8 mouse cellular contexts compared by ENCODE assay signal in the genomic region with DNA sequence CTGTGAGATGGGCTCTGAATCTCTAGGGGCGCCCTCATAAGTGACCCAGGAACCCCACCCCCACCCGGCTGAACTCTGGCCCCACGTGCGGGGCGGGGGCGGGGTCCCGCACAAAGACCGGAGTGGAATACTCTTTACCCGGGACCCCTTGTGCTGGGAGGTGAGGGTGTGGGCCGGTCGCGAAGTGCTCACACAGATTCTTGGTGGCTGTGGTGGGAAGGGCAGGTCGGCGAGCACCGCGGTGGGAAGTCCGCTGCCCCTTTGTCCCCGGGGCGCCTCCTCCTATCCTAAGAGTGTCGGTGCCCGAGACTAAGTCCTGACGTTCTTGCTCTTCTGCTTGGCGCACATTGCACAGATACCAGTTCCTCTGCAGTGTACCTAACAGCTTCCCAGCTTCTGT. TPM values are rescaled to one million over a fixed set of nuclear protein-coding genes. Genes with fewer than 3 reads are reported as not detected.
DNase-seq lines count a peak whose midpoint lies in the region; ATAC-seq and TF ChIP-seq lines count a peak whose summit lies in the region.

No protein-coding gene starts in this region.

- 0% methylated on average over 23 of the region's 23 CpGs for WGBS in embryonic facial prominence, embryonic 12.5 days
- under 1% methylated on average over 23 of the region's 23 CpGs for WGBS in intestine, embryonic 16.5 days
- WGBS in neural tube, embryonic 13.5 days, result under 1% methylated on average over 20 of the region's 23 CpGs

- H3K36me3 ChIP-seq in embryonic facial prominence, embryonic 12.5 days, result peaks cover 50% of the 10 kb centered on the region
- peaks cover 6% of the 10 kb centered on the region; the same call in 1 of the 2 replicates for H3K36me3 ChIP-seq in intestine, embryonic 16.5 days (ENCODE audit: control insufficient read depth, insufficient read depth, low read length)
- peaks cover 63% of the 10 kb centered on the region for H3K36me3 ChIP-seq in neural tube, embryonic 13.5 days

- intact Hi-C loops in left cerebral cortex, adult 2 months (cut with DNase I), result no loop called here
- intact Hi-C loops in left cerebral cortex, postnatal 36 days (cut with DNase I), result no loop called here
- intact Hi-C loops in gastrocnemius, postnatal 14 days (cut with DNase I; ENCODE audit: low total_unique reads), result no loop called here

- H3K4me1 ChIP-seq in embryonic facial prominence, embryonic 12.5 days, result peaks cover 33% of the 10 kb centered on the region
- H3K4me1 ChIP-seq in intestine, embryonic 16.5 days (ENCODE audit: control insufficient read depth, insufficient read depth, low read length), result peaks cover 49% of the 10 kb centered on the region
- peaks cover 62% of the 10 kb centered on the region for H3K4me1 ChIP-seq in neural tube, embryonic 13.5 days (replicated peaks)

- TF ChIP-seq CTCF in left cerebral cortex, adult 2 months (IDR thresholded peaks at IDR 0.05), result no peak

- ATAC-seq in embryonic facial prominence, embryonic 12.5 days (ENCODE audit: insufficient number of reproducible peaks, insufficient read depth, low FRiP score, low TSS enrichment), result peak; percentile 1; the same call in 1 of the 2 replicates
- peak; percentile 22 for ATAC-seq in intestine, embryonic 16.5 days
- peak; percentile 33 for ATAC-seq in neural tube, embryonic 13.5 days (ENCODE audit: low read depth)

- peak overlapping the region; percentile 95 for H3K27ac ChIP-seq in left cerebral cortex, adult 2 months
- peak overlapping the region; percentile 88 for H3K27ac ChIP-seq in embryonic facial prominence, embryonic 12.5 days
- H3K27ac ChIP-seq in intestine, embryonic 16.5 days (ENCODE audit: low read length), result peak overlapping the region; percentile 72
- H3K27ac ChIP-seq in neural tube, embryonic 13.5 days (replicated peaks), result peak overlapping the region; percentile 84

- H3K27me3 ChIP-seq in embryonic facial prominence, embryonic 12.5 days, result no peaks in the 10 kb centered on the region
- H3K27me3 ChIP-seq in intestine, embryonic 16.5 days (replicated peaks; ENCODE audit: control insufficient read depth, insufficient read depth, low read length), result no peaks in the 10 kb centered on the region
- H3K27me3 ChIP-seq in neural tube, embryonic 13.5 days, result no peaks in the 10 kb centered on the region

- H3K4me2 ChIP-seq in embryonic facial prominence, embryonic 12.5 days (replicated peaks), result peak overlapping the region; percentile 86
- peak overlapping the region; percentile 74 for H3K4me2 ChIP-seq in intestine, embryonic 16.5 days (ENCODE audit: low read depth, low read length)
- peak overlapping the region; percentile 96 for H3K4me2 ChIP-seq in neural tube, embryonic 13.5 days

- peak overlapping the region; percentile 82 for H3K4me3 ChIP-seq in left cerebral cortex, adult 2 months
- peak overlapping the region; percentile 89 for H3K4me3 ChIP-seq in embryonic facial prominence, embryonic 12.5 days
- H3K4me3 ChIP-seq in intestine, embryonic 16.5 days (ENCODE audit: low read length), result peak overlapping the region; percentile 78
- peak overlapping the region; percentile 85 for H3K4me3 ChIP-seq in neural tube, embryonic 13.5 days

- no peak for DNase-seq in left cerebral cortex, adult 2 months (ENCODE audit: extremely low spot score in 1 of 2, low spot score in 2 of 2)
- no peak for DNase-seq in left cerebral cortex, postnatal 36 days (ENCODE audit: low spot score in 2 of 2)
- DNase-seq in spleen, adult 12 weeks (ENCODE audit: low spot score), result no peak
- DNase-seq in gastrocnemius, postnatal 14 days, result no peak
- no peak for DNase-seq in cerebellum, adult 9-11 months

- H3K9ac ChIP-seq in embryonic facial prominence, embryonic 12.5 days, result peak overlapping the region; percentile 84
- H3K9ac ChIP-seq in intestine, embryonic 16.5 days (ENCODE audit: low read depth, low read length), result peak overlapping the region; percentile 85
- peak overlapping the region; percentile 92 for H3K9ac ChIP-seq in neural tube, embryonic 13.5 days

- H3K9me3 ChIP-seq in embryonic facial prominence, embryonic 12.5 days, result no peaks in the 10 kb centered on the region
- no peaks in the 10 kb centered on the region for H3K9me3 ChIP-seq in intestine, embryonic 16.5 days (ENCODE audit: control insufficient read depth, low read length)
- no peaks in the 10 kb centered on the region for H3K9me3 ChIP-seq in neural tube, embryonic 13.5 days

RNA-seq across cellular contexts. Expression of a gene that starts 1.5 kb away (rescaled TPM):
- 10 to 100 TPM; 14.9 TPM for total RNA-seq in left cerebral cortex, adult 2 months (2021)
- total RNA-seq in left cerebral cortex, postnatal 36 days (2021), result 10 to 100 TPM; 11.1 to 12.7 TPM
- 132 and 134 TPM in 2 replicates for polyA plus RNA-seq in embryonic facial prominence, embryonic 12.5 days (2016; fragmentation: Nextera tagmentation; extraction: Ambion mirVana)
- polyA plus RNA-seq in intestine, embryonic 16.5 days (2015; fragmentation: Nextera tagmentation; extraction: Ambion mirVana), result 88.2 and 91.2 TPM in 2 replicates
- polyA plus RNA-seq in neural tube, embryonic 13.5 days (2015; fragmentation: Nextera tagmentation; extraction: Ambion mirVana), result 76.8 and 77.5 TPM in 2 replicates
- 10 to 100 TPM; 12.7 to 14.5 TPM for total RNA-seq in gastrocnemius, postnatal 14 days (2021)

RNA-seq across cellular contexts. Expression of a gene that starts 6.2 kb away (rescaled TPM):
- 10 to 100 TPM; 91.0 to 99.1 TPM for total RNA-seq in left cerebral cortex, adult 2 months (2021)
- 100 to 1,000 TPM in 1 of 2 experiments, 10 to 100 TPM in 1; 91.3 to 106 TPM for total RNA-seq in left cerebral cortex, postnatal 36 days (2021)
- polyA plus RNA-seq in embryonic facial prominence, embryonic 12.5 days (2016; fragmentation: Nextera tagmentation; extraction: Ambion mirVana), result 54.1 and 54.8 TPM in 2 replicates
- polyA plus RNA-seq in intestine, embryonic 16.5 days (2015; fragmentation: Nextera tagmentation; extraction: Ambion mirVana), result 49.6 and 50.6 TPM in 2 replicates
- polyA plus RNA-seq in neural tube, embryonic 13.5 days (2015; fragmentation: Nextera tagmentation; extraction: Ambion mirVana), result 95.3 and 114 TPM in 2 replicates
- 10 to 100 TPM; 21.8 to 23.1 TPM for total RNA-seq in gastrocnemius, postnatal 14 days (2021)

RNA-seq across cellular contexts. Expression of a gene that starts 7.5 kb away (rescaled TPM):
- total RNA-seq in left cerebral cortex, adult 2 months (2021), result 1 to 10 TPM; 6.0 to 8.5 TPM
- total RNA-seq in left cerebral cortex, postnatal 36 days (2021), result 1 to 10 TPM; 4.4 to 6.8 TPM
- 12.2 and 13.2 TPM in 2 replicates for polyA plus RNA-seq in embryonic facial prominence, embryonic 12.5 days (2016; fragmentation: Nextera tagmentation; extraction: Ambion mirVana)
- 5.8 and 5.9 TPM in 2 replicates for polyA plus RNA-seq in intestine, embryonic 16.5 days (2015; fragmentation: Nextera tagmentation; extraction: Ambion mirVana)
- 8.2 and 8.5 TPM in 2 replicates for polyA plus RNA-seq in neural tube, embryonic 13.5 days (2015; fragmentation: Nextera tagmentation; extraction: Ambion mirVana)
- total RNA-seq in gastrocnemius, postnatal 14 days (2021), result 1 to 10 TPM; 2.6 to 2.7 TPM

RNA-seq across cellular contexts. Expression of a gene that starts 9.4 kb away (rescaled TPM):
- total RNA-seq in left cerebral cortex, adult 2 months (2021), result 10 to 100 TPM; 11.3 to 12.6 TPM
- total RNA-seq in left cerebral cortex, postnatal 36 days (2021), result 10 to 100 TPM; 10.3 to 11.5 TPM
- 15.0 and 15.4 TPM in 2 replicates for polyA plus RNA-seq in embryonic facial prominence, embryonic 12.5 days (2016; fragmentation: Nextera tagmentation; extraction: Ambion mirVana)
- polyA plus RNA-seq in intestine, embryonic 16.5 days (2015; fragmentation: Nextera tagmentation; extraction: Ambion mirVana), result 19.2 and 20.2 TPM in 2 replicates
- 15.9 and 19.0 TPM in 2 replicates for polyA plus RNA-seq in neural tube, embryonic 13.5 days (2015; fragmentation: Nextera tagmentation; extraction: Ambion mirVana)
- total RNA-seq in gastrocnemius, postnatal 14 days (2021), result 10 to 100 TPM; 12.0 TPM

RNA-seq across cellular contexts. Expression of a gene that starts 11.3 kb away (rescaled TPM):
- 1 to 10 TPM in 1 of 2 experiments, under 1 TPM in 1; 0.97 to 1.2 TPM for total RNA-seq in left cerebral cortex, adult 2 months (2021)
- 1 to 10 TPM in 1 of 2 experiments, under 1 TPM in 1; 0.79 to 1.9 TPM for total RNA-seq in left cerebral cortex, postnatal 36 days (2021)
- 1.4 and 1.5 TPM in 2 replicates for polyA plus RNA-seq in embryonic facial prominence, embryonic 12.5 days (2016; fragmentation: Nextera tagmentation; extraction: Ambion mirVana)
- 0.66 and 0.68 TPM in 2 replicates for polyA plus RNA-seq in intestine, embryonic 16.5 days (2015; fragmentation: Nextera tagmentation; extraction: Ambion mirVana)
- polyA plus RNA-seq in neural tube, embryonic 13.5 days (2015; fragmentation: Nextera tagmentation; extraction: Ambion mirVana), result 1.9 and 2.0 TPM in 2 replicates
- under 1 TPM; 0.23 to 0.49 TPM for total RNA-seq in gastrocnemius, postnatal 14 days (2021)
